Mouse (Mus musculus) CD4-positive, CD25-positive, alpha-beta regulatory T cell, adult 4 months (primary cell): Measurements from ENCODE around the gene Wdr12. TPM values are rescaled to one million over a fixed set of nuclear protein-coding genes. Genes with fewer than 3 reads are reported as not detected.

Experiments used
- polyA plus RNA-seq, 2 experiments: library from polyadenylated mRNA; unstranded; fragments of 100-300 nt; shearing (Covaris generic); gene quantifications; one replicate each; pipeline ENCODE4 v1.2.1; 2017

The Wdr12 gene
- polyA plus RNA-seq, 2 experiments from 2014 or later = 49.0 to 58.6 TPM

Other genes with a start within 250 kb of the Wdr12 start
- 10 to 100 TPM; 12.1 to 15.4 TPM for gene Fam117b, start 185.6 kb downstream of the Wdr12 start, polyA plus RNA-seq
- 1 to 10 TPM; 1.0 to 2.0 TPM for gene Ica1l, start 55.5 kb downstream of the Wdr12 start, polyA plus RNA-seq
- 1 to 10 TPM; 5.7 to 8.8 TPM for gene Carf, start 398 bp downstream of the Wdr12 start, polyA plus RNA-seq
- gene Nbeal1, start 82.0 kb upstream of the Wdr12 start, polyA plus RNA-seq = 1 to 10 TPM; 7.4 to 8.0 TPM
- 10 to 100 TPM; 12.9 to 17.3 TPM for gene Cyp20a1, start 244.7 kb upstream of the Wdr12 start, polyA plus RNA-seq